Mouse (Mus musculus) kidney, adult 2 months (tissue): Measurements from ENCODE around the gene Actn1. TPM values are rescaled to one million over a fixed set of nuclear protein-coding genes. Genes with fewer than 3 reads are reported as not detected.

Experiments used
- DNase-seq: peaks from one replicate; pipeline ENCODE4 v3.0.0; 2021
- H3K27ac ChIP-seq: fragments of 200-500 bp; 2 replicates; pipeline ENCODE4 v1.5.1; 2012; ENCODE audit warnings: low read depth, low read length, control low read depth, inconsistent platforms; ENCODE audit not compliant: insufficient read depth
- H3K27me3 ChIP-seq: fragments of 200-500 bp; replicated peaks from 2 replicates; pipeline ENCODE4 v1.6.1; 2012; ENCODE audit warnings: mild to moderate bottlenecking, moderate library complexity, low read length, inconsistent platforms; ENCODE audit not compliant: control insufficient read depth, insufficient read depth
- H3K36me3 ChIP-seq: fragments of 200-500 bp; 2 replicates; pipeline ENCODE4 v1.6.1; 2012; ENCODE audit warnings: mild to moderate bottlenecking, moderate library complexity, low read length, inconsistent platforms; ENCODE audit not compliant: control insufficient read depth, insufficient read depth
- H3K4me1 ChIP-seq: fragments of 200-500 bp; 2 replicates; pipeline ENCODE4 v1.6.1; 2011; ENCODE audit warnings: low read length; ENCODE audit not compliant: control insufficient read depth, insufficient read depth
- H3K4me3 ChIP-seq: fragments of 200-500 bp; 2 replicates; pipeline ENCODE4 v1.5.1; 2011; ENCODE audit warnings: mild to moderate bottlenecking, low read depth, low read length, control low read depth; ENCODE audit not compliant: insufficient read depth
- CTCF ChIP-seq: fragments of 200-500 bp; conservative IDR thresholded peaks from 2 replicates; pipeline ENCODE4 v1.5.1; 2011; ENCODE audit warnings: low read depth, mild to moderate bottlenecking, control low read depth, low read length, moderate library complexity, mixed read lengths; ENCODE audit not compliant: insufficient read depth, insufficient read length
- POLR2A ChIP-seq: fragments of 200-500 bp; IDR thresholded peaks from one replicate; pipeline ENCODE4 v1.6.1; 2011; ENCODE audit warnings: low read depth, low read length, control low read depth
- WGBS: fragments of 180-500 bp; shearing (Covaris S2); methylation state at CpG from one replicate; pipeline ENCODE4 v1.1.7; 2018; 5-methylcytosine and 5-hydroxymethylcytosine counted together
- polyA plus RNA-seq: library from polyadenylated mRNA; depleted of rRNA; stranded (reverse); fragments of >200 nt; gene quantifications from 2 replicates; pipeline ENCODE4 v1.2.3, GENCODE M21; 2012; rRNA removed

Actn1 gene
- polyA plus RNA-seq, 1 experiment = 31.3 TPM

DNA sequence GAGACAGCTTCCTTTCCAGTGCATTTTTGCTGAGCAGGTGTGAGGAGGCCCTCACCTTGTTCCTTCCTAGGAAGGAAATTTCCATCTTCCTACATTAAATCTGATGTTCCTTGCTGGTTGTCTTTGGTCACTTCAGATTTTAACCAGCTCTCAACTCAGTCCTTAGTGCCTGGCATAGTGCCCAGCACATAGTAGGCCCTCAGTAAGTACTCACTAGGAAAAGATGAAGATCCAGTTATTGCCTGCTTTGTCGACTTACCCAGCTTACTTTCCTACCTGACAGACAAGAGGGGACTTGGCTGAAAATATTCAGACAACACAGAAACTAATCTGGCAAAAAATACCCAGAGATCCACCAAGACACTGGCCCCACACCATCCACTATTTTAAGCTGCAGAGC is 138.7 kb downstream of the Actn1 start:
- Histone ChIP-seq H3K27ac (no peak overlapping the region), H3K36me3 (no peaks in the 10 kb centered on the region), H3K4me3 (no peak overlapping the region), H3K4me1 (peaks cover 24% of the 10 kb centered on the region), H3K27me3 (no peaks in the 10 kb centered on the region)
- no peak for DNase-seq
- TF ChIP-seq POLR2A (no peak), CTCF (no peak)
- WGBS = 79% methylated on average over 1 of the region's 1 CpGs

DNA sequence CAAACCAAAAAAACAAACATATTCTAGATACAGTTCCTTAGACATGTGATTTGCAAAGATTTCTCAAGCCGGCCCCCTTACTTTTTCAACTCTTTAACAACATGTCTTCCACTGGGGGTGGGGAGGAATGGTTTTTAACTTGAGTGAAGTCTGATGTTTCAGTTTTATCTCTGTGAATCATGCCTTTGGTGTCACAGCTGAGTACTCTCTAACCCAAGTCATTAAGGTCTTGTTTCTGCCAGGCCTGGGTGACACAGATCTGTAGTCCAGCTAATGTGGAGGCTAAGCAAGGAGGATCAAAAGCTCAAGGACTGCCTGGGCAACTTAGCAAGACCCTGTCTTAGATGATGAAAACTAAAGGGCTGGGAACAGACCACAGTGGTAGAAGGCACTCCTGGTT is 141.6 kb downstream of the Actn1 start:
- WGBS = 62% methylated on average over 1 of the region's 1 CpGs
- Histone ChIP-seq H3K4me3 (no peak overlapping the region), H3K27me3 (no peaks in the 10 kb centered on the region), H3K27ac (no peak overlapping the region), H3K4me1 (peaks cover 9% of the 10 kb centered on the region; the same call in 1 of the 2 replicates), H3K36me3 (no peaks in the 10 kb centered on the region)
- TF ChIP-seq CTCF (no peak), POLR2A (no peak)
- peak; percentile 47 for DNase-seq

Other genes with a start within 250 kb of the Actn1 start
- gene Zfp36l1, start 147.4 kb downstream of the Actn1 start, polyA plus RNA-seq = 109 and 111 TPM in 2 replicates
- 17.0 and 17.2 TPM in 2 replicates for gene Dcaf5, start 176.2 kb upstream of the Actn1 start, polyA plus RNA-seq
- 12.1 and 13.5 TPM in 2 replicates for gene Exd2, start 202.7 kb upstream of the Actn1 start, polyA plus RNA-seq